Mouse (Mus musculus) ES-Bruce4 (cell line): ENCODE results near the gene Lamc1.

Source experiments
- CTCF ChIP-seq: IDR thresholded peaks from one replicate; pipeline ENCODE4 v1.8.1; 2011; ENCODE audit warnings: low read depth, low read length
- EP300 ChIP-seq: IDR thresholded peaks from 2 replicates; pipeline ENCODE4 v1.6.1; 2011; ENCODE audit warnings: low read depth, low read length; ENCODE audit not compliant: insufficient read depth
- POLR2A ChIP-seq: IDR thresholded peaks from one replicate; pipeline ENCODE4 v1.8.1; 2011; ENCODE audit warnings: low read length; ENCODE audit not compliant: insufficient read depth

- TF ChIP-seq POLR2A, result no peak
- TF ChIP-seq CTCF, result no peak
- no peak for TF ChIP-seq EP300
These were observed 141.2 kb downstream of the Lamc1 start for GRCm38 (mm10) chr1:153191237-153191942.
